Mouse (Mus musculus): ENCODE data around the gene Uvrag.

GRCm38 (mm10) chr7:99091915-99092645 lies 48.9 kb downstream of the Uvrag start:
- TF ChIP-seq POLR2A (IDR thresholded peaks at IDR 0.05; ENCODE audit: low read depth, low read length) (no peak), CTCF (IDR thresholded peaks at IDR 0.05; ENCODE audit: borderline replicate concordance, insufficient read depth, low read length) (no peak)
